Mouse (Mus musculus) C2C12 (cell line): ENCODE results near the gene Cel. TPM values are rescaled to one million over a fixed set of nuclear protein-coding genes. Genes with fewer than 3 reads are reported as not detected.
A peak's percentile ranks its signal among the peaks of the same experiment; 100 is the strongest.

Source experiments
- H3K27me3 ChIP-seq: one replicate; pipeline ENCODE4 v1.6.1; 2011; ENCODE audit not compliant: control insufficient read depth, insufficient read depth, insufficient read length
- H3K36me3 ChIP-seq: one replicate; pipeline ENCODE4 v1.6.1; 2011; ENCODE audit not compliant: control insufficient read depth, insufficient read depth
- H3K4me3 ChIP-seq: one replicate; pipeline ENCODE4 v1.5.1; 2011; ENCODE audit warnings: mild to moderate bottlenecking, control low read depth; ENCODE audit not compliant: poor library complexity, insufficient read depth, severe bottlenecking
- H3K79me2 ChIP-seq: one replicate; pipeline ENCODE4 v1.6.1; 2011; ENCODE audit not compliant: control insufficient read depth, insufficient read depth
- H3K79me3 ChIP-seq: one replicate; pipeline ENCODE4 v1.6.1; 2011; ENCODE audit warnings: low read depth, control low read depth
- H3ac ChIP-seq: one replicate; pipeline ENCODE3; 2011; ENCODE audit warnings: low read depth; ENCODE audit not compliant: control insufficient read depth, insufficient read length
- CEBPB ChIP-seq: IDR thresholded peaks from one replicate; pipeline ENCODE4 v1.6.1; 2011; ENCODE audit warnings: low read depth, mild to moderate bottlenecking, control low read depth, moderate library complexity
- CTCF ChIP-seq: IDR thresholded peaks from one replicate; pipeline ENCODE4 v1.5.1; 2011; ENCODE audit not compliant: control insufficient read depth, insufficient read depth, insufficient read length
- FOSL1 ChIP-seq: IDR thresholded peaks from one replicate; pipeline ENCODE4 v1.8.0; 2011; ENCODE audit warnings: mild to moderate bottlenecking, low read length; ENCODE audit not compliant: poor library complexity, insufficient read depth, severe bottlenecking
- MAX ChIP-seq: IDR thresholded peaks from one replicate; pipeline ENCODE4 v1.6.1; 2011; ENCODE audit warnings: mild to moderate bottlenecking, control low read depth
- MYOD1 ChIP-seq: IDR thresholded peaks from one replicate; pipeline ENCODE4 v1.6.1; 2011; ENCODE audit warnings: low read depth; ENCODE audit not compliant: control insufficient read depth, insufficient read length
- MYOG ChIP-seq: IDR thresholded peaks from one replicate; pipeline ENCODE4 v1.6.1; 2011; ENCODE audit not compliant: control insufficient read depth, insufficient read length; ENCODE audit errors: extremely low read depth
- USF1 ChIP-seq: IDR thresholded peaks from one replicate; pipeline ENCODE4 v1.6.1; 2011; ENCODE audit warnings: low read depth, mild to moderate bottlenecking, control low read depth, moderate library complexity
- polyA plus RNA-seq: library from polyadenylated mRNA; unstranded; fragments of >200 nt; fragmentation: generic; extraction: Trizol; gene quantifications from one replicate; pipeline ENCODE4 v1.2.1, GENCODE M21; 2012; ENCODE audit warnings: missing spikeins

The Cel gene
- polyA plus RNA-seq, 1 experiment: not detected

DNA sequence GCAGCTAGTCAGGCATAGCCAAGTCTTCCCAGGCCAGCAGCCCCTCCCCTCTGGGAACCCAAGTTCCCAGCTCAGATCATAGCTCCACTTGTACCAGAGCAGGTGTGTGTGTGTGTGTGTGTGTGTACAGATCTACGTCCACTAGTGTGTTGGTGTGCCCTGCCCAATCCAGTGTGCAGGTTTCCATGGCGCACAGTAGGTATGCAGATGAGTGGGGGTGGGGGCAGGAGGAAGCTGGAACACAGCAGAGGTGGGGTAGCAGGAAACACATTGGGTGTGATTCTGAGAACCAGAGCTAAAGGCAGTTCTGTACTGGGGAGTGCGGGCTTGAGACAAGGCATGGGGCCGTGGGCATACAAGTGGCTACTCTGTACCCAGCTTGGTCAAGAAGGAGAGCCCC, 1.2 kb upstream of the Cel start:
- no peaks in the 10 kb centered on the region for H3K79me3 ChIP-seq
- H3K36me3 ChIP-seq: peaks cover 35% of the 10 kb centered on the region

DNA sequence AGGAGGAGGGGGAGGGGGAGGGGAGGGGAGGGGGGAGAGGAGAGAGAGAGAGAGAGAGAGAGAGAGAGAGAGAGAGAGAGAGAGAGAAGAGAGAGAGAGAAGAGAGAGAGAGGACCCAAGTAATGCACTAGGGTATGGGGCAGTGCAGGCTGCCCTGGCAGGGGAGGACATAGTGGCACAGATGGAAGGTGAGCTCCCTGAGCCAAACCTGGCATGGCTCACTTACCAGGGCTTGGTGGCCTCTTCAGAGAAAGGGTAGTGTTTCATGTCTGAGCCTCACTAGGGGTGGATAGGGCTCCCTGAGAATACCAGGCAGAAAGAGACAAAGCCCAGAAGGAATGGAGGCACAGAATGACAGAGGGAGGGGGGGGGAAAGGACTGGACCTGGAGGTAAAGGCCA, 627 bp upstream of the Cel start:
- H3K4me3 ChIP-seq: no peak overlapping the region
- no peak overlapping the region for H3ac ChIP-seq
- H3K79me2 ChIP-seq: no peaks in the 10 kb centered on the region
- TF ChIP-seq MYOD1 (no peak), MYOG (no peak), MAX (no peak), CTCF (no peak)
- H3K27me3 ChIP-seq: peaks cover 14% of the 10 kb centered on the region
- H3K36me3 ChIP-seq: peaks cover 31% of the 10 kb centered on the region
- no peaks in the 10 kb centered on the region for H3K79me3 ChIP-seq

More for the DNA sequence above, 1.2 kb upstream of the Cel start:
- H3ac ChIP-seq: no peak overlapping the region
- TF ChIP-seq FOSL1 (no peak), MYOD1 (no peak), CEBPB (no peak), MYOG (no peak), CTCF (no peak), MAX (no peak), USF1 (no peak)
- peaks cover 11% of the 10 kb centered on the region for H3K27me3 ChIP-seq
- H3K79me2 ChIP-seq: no peaks in the 10 kb centered on the region
- no peak overlapping the region for H3K4me3 ChIP-seq

DNA sequence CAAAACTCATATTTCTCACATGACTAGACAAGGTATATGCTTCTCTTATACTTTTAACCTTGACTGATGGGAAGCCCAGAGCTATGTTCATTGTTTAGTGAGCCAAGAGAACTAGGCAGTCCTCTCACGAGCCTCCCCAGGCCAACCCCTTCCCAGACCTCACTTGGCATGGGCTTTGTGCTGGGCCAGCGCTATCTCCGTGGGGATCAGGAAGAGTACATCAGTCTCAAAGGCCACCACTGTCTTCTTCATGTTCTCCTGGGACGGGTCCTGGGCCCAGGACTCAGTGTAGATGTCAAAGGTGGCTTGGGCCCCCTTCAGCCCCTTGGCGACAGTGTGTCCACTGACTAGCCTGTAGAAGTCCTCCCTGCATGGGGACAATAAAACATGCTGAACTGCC, 5.8 kb downstream of the Cel start:
- no peak overlapping the region for H3K4me3 ChIP-seq
- H3K36me3 ChIP-seq: no peaks in the 10 kb centered on the region
- TF ChIP-seq USF1: no peak
- TF ChIP-seq CEBPB: no peak
- no peak for TF ChIP-seq MAX
- TF ChIP-seq CTCF: no peak
- TF ChIP-seq MYOD1: no peak
- no peak for TF ChIP-seq FOSL1
- no peak for TF ChIP-seq MYOG
- no peaks in the 10 kb centered on the region for H3K79me2 ChIP-seq
- H3K27me3 ChIP-seq: peaks cover 19% of the 10 kb centered on the region
- H3ac ChIP-seq: no peak overlapping the region
- no peaks in the 10 kb centered on the region for H3K79me3 ChIP-seq

DNA sequence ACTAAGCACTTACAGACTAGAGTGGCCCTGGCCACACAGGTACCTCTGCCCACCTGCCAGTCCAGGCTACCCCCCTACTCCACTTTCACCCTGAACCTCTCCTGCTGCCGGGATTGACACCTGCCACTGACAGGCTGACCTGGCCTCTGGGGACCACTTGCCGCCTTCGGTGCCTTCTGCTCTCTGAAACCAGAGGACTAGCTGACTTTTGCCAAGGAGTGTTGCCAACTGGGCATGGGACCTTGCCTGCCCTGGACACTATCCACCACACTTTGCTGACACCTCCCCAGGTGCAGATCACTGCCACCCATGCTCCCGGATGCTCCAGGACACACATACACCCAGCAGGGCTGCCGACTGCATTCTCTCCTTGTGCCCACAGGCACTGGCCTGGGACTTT, 10.9 kb downstream of the Cel start:
- no peaks in the 10 kb centered on the region for H3K27me3 ChIP-seq
- H3K79me2 ChIP-seq: no peaks in the 10 kb centered on the region
- no peaks in the 10 kb centered on the region for H3K79me3 ChIP-seq
- H3K4me3 ChIP-seq: no peak overlapping the region
- H3K36me3 ChIP-seq: no peaks in the 10 kb centered on the region
- TF ChIP-seq MAX: no peak
- no peak for TF ChIP-seq FOSL1
- no peak for TF ChIP-seq MYOD1
- TF ChIP-seq MYOG: no peak
- no peak for TF ChIP-seq CTCF
- TF ChIP-seq USF1: no peak
- TF ChIP-seq CEBPB: no peak
- H3ac ChIP-seq: no peak overlapping the region

DNA sequence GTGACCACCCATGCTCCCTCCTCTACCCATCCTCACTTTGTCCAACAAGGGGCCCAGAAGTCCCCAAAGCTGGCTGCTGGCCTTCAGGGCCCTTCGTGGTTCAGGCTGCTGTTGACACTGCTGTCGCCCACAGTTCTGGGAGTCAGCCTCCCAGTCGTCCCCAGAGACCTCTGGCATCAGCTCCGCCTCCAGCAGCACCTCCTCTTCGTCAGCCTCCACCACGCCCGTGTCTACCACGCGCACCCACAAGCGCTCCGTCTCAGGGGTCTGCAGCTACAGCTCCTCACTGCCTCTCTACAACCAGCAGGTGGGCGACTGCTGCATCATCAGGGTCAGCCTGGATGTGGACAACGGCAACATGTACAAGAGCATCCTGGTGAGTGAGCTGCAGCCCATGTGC, 14.0 kb downstream of the Cel start:
- no peak overlapping the region for H3K4me3 ChIP-seq
- no peaks in the 10 kb centered on the region for H3K79me2 ChIP-seq
- no peak overlapping the region for H3ac ChIP-seq
- TF ChIP-seq USF1 (no peak), FOSL1 (no peak), CEBPB (no peak), MAX (no peak), CTCF (no peak), MYOD1 (no peak), MYOG (no peak)
- no peaks in the 10 kb centered on the region for H3K79me3 ChIP-seq
- H3K36me3 ChIP-seq: no peaks in the 10 kb centered on the region
- H3K27me3 ChIP-seq: no peaks in the 10 kb centered on the region

DNA sequence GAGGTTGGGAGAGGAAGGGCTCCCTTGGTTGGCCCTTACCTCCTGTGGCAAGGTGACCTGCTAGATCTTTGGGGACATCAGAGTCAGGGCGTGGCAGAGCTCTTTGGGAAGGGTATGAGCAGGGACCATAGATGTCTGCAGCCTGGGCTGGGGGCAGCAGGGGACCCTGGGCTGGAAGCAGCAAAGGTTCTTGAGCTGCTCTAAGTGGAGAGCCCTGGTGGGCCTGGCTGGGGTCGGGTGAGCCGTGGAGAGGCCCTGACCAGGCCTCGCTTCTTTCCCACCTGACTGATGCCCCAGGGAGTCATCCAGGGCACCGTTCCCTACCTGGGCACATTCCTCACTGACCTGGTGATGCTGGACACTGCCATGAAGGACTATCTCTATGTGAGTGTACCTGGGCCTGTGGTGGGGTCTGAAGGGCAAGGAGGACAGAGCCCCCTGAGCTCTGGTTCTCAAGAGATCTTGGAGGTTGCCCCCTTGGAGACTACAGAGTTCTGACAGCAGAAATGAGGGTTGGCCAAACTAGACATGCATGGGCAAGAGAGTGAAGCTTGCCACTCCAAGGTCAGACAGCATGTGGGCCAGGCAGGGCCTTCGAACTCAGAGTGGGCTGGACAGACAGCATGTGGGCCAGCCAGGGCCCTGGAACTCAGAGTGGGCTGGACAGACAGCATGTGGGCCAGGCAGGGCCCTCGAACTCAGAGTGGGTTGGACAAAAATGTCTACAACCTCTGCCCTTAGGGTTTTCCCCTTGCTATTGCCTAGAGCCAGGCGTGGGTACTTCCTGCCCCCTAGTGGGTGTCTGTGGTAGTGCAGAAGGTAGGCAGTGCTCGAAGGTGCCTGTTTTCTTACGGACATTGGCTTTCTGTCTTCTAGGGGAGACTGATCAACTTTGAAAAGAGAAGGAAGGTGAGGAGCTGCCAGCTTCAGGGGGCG, 15.7 kb downstream of the Cel start:
- TF ChIP-seq CTCF: peak; percentile 91
- no peak for TF ChIP-seq MYOG
- Histone ChIP-seq H3K36me3 (no peaks in the 10 kb centered on the region), H3K27me3 (no peaks in the 10 kb centered on the region)

More for the DNA sequence above, 15.7 kb downstream of the Cel start:
- no peaks in the 10 kb centered on the region for H3K79me3 ChIP-seq
- H3K79me2 ChIP-seq: no peaks in the 10 kb centered on the region
- no peak overlapping the region for H3K4me3 ChIP-seq
- no peak overlapping the region for H3ac ChIP-seq
